Mouse (Mus musculus) spleen, adult 2 months (tissue): ENCODE data around the gene Slc30a10.

ENCODE experiments used
- CTCF ChIP-seq: fragments of 200-500 bp; IDR thresholded peaks from 2 replicates; pipeline ENCODE4 v1.5.1; 2011; ENCODE audit warnings: mild to moderate bottlenecking, inconsistent platforms; ENCODE audit not compliant: insufficient read depth, insufficient read length, insufficient replicate concordance; ENCODE audit errors: extremely low read depth
- POLR2A ChIP-seq: fragments of 200-500 bp; IDR thresholded peaks from 2 replicates; pipeline ENCODE4 v1.6.1; 2011; ENCODE audit warnings: low read depth, low read length, inconsistent platforms

GRCm38 (mm10) chr1:185472730-185473129, 18.1 kb downstream of the Slc30a10 start:
- TF ChIP-seq CTCF (no peak), POLR2A (no peak)
